Mouse (Mus musculus) C2C12 (cell line): ENCODE measurements around the gene Oasl1.

Source experiments
- CTCF ChIP-seq: IDR thresholded peaks from one replicate; pipeline ENCODE4 v1.5.1; 2011; ENCODE audit not compliant: control insufficient read depth, insufficient read depth, insufficient read length
- FOSL1 ChIP-seq: IDR thresholded peaks from one replicate; pipeline ENCODE4 v1.8.0; 2011; ENCODE audit warnings: mild to moderate bottlenecking, low read length; ENCODE audit not compliant: poor library complexity, insufficient read depth, severe bottlenecking
- MAX ChIP-seq: IDR thresholded peaks from one replicate; pipeline ENCODE4 v1.6.1; 2011; ENCODE audit warnings: mild to moderate bottlenecking, control low read depth
- MYOG ChIP-seq: IDR thresholded peaks from one replicate; pipeline ENCODE4 v1.6.1; 2011; ENCODE audit not compliant: control insufficient read depth, insufficient read length; ENCODE audit errors: extremely low read depth

GRCm38 (mm10) chr5:114982001-114982400 is 59.0 kb downstream of the Oasl1 start:
- TF ChIP-seq CTCF (no peak), MYOG (no peak), MAX (no peak), FOSL1 (no peak)
